Mouse (Mus musculus): ENCODE measurements at regions not wholly inside any gene's neighbourhood (a gene's known extent, or its start where the extent isn't known, plus 50 kb on each side); places are given as distances from the start of the nearest gene placed in this dataset.
A peak's percentile ranks its signal among the peaks of the same experiment; 100 is the strongest.

DNA sequence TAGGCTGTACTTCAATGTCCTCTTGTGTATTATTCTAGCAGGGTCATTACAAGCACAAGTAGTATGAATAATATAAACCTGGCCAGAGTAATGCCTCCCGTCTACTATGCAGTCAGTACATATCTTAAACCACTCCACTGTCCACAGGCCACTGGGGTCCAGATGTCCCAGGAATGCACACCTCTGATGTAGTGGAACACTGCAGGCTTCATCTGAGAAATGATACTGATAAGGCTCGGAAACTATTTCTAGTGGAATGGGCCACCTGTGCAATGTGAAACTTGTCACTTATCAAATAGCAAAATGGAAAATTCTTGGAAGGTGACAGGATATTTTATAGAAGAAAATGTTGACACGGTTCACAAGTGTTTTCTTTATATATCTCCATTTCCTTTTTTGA lies 477.6 kb upstream of the Gm9747 start:
- peak; percentile 63; the same call in 1 of the 2 replicates for ATAC-seq (ENCODE audit: extremely low read depth, insufficient number of reproducible peaks, low FRiP score, low TSS enrichment)
- Histone ChIP-seq H3K9me3 (no peaks in the 10 kb centered on the region), H3K9ac (no peak overlapping the region), H3K27ac (replicated peaks) (peak overlapping the region; percentile 55), H3K4me3 (no peak overlapping the region), H3K4me2 (no peak overlapping the region), H3K4me1 (peaks cover 12% of the 10 kb centered on the region; the same call in 1 of the 2 replicates), H3K36me3 (no peaks in the 10 kb centered on the region), H3K27me3 (replicated peaks) (no peaks in the 10 kb centered on the region)
- 16% methylated on average over 3 of the region's 3 CpGs for WGBS

GRCm38 (mm10) chr1:81755694-81756093 lies 477.2 kb upstream of the Gm9747 start:
- no peak overlapping the region for H3K9ac ChIP-seq
- no peak overlapping the region for H3K4me2 ChIP-seq
- H3K36me3 ChIP-seq = no peaks in the 10 kb centered on the region
- H3K27ac ChIP-seq (replicated peaks) = peak overlapping the region; percentile 55
- no peaks in the 10 kb centered on the region for H3K27me3 ChIP-seq (replicated peaks)
- no peaks in the 10 kb centered on the region for H3K9me3 ChIP-seq
- ATAC-seq (ENCODE audit: extremely low read depth, insufficient number of reproducible peaks, low FRiP score, low TSS enrichment) = no peak
- WGBS = 37% methylated on average over 2 of the region's 2 CpGs
- peaks cover 12% of the 10 kb centered on the region; the same call in 1 of the 2 replicates for H3K4me1 ChIP-seq
- H3K4me3 ChIP-seq = no peak overlapping the region

DNA sequence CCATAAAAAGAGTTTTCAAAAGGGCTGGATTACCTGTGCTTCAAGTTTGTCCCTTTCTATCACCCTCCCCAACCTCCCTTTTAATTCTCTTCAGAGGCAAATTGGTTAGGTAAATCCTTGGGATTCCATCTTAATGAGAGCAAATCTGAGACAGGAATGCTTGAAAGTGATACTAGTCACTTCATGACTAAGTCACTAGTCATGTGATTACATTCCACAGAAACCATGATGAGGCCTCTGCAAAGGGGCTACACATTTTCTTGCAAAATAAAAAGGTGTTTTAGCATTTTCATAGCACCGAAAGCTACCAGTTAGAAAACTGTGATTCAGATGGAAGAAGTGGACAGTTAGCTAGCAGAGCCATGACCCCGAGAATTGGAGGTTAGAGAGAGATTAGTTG lies 473.0 kb upstream of the Gm9747 start:
- 77% methylated on average over 2 of the region's 2 CpGs for WGBS
- no peak overlapping the region for H3K27ac ChIP-seq (replicated peaks)
- ATAC-seq (ENCODE audit: extremely low read depth, insufficient number of reproducible peaks, low FRiP score, low TSS enrichment) = no peak
- H3K36me3 ChIP-seq = no peaks in the 10 kb centered on the region
- no peak overlapping the region for H3K4me3 ChIP-seq
- no peak overlapping the region for H3K4me2 ChIP-seq
- H3K27me3 ChIP-seq (replicated peaks) = no peaks in the 10 kb centered on the region
- H3K9me3 ChIP-seq = no peaks in the 10 kb centered on the region
- H3K9ac ChIP-seq = no peak overlapping the region
- H3K4me1 ChIP-seq = peaks cover 11% of the 10 kb centered on the region; the same call in 1 of the 2 replicates

DNA sequence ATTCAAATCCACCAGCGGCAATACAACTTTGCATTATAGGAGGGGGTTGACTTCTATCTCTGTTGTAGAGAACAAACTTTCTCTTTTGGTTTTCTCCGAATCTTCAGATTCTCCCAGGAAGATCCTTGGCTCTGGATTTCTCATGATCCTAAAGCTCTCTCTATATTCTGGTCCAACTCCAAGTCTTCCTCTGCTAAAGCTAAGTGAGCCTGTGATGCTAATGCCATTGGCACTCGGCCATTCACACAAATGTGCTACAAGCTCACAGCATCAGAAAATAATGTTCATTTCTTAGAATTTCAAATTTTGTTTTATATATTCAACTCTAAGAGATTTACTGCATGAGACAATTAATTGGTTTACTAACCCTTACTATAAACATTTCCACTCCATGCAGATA lies 461.2 kb upstream of the Gm9747 start:
- Histone ChIP-seq H3K27me3 (replicated peaks) (no peaks in the 10 kb centered on the region), H3K9me3 (no peaks in the 10 kb centered on the region), H3K4me3 (no peak overlapping the region), H3K4me2 (no peak overlapping the region), H3K9ac (no peak overlapping the region), H3K27ac (replicated peaks) (no peak overlapping the region), H3K36me3 (no peaks in the 10 kb centered on the region), H3K4me1 (no peaks in the 10 kb centered on the region)
- 80% methylated on average over 3 of the region's 3 CpGs for WGBS
- ATAC-seq (ENCODE audit: extremely low read depth, insufficient number of reproducible peaks, low FRiP score, low TSS enrichment) = no peak

DNA sequence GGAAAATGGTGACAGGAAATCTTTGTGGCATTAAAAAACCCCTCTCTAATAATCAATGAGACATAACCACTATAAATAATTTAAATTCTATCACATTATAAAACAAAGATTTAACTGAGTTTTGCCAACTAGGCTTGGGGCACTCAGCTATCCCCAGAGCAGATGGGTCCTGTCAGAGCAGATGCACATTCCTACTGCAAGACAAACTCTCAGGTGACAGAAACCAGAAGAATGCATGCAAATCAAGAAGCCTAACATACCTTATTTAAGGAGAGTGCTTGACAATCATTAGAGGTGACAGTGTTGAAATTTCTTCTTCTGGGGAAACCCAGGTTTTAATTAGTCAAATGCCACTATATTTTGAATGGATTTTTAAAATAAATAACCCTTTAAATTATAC lies 452.3 kb upstream of the Gm9747 start:
- no peak for ATAC-seq (ENCODE audit: extremely low read depth, insufficient number of reproducible peaks, low FRiP score, low TSS enrichment)
- H3K4me2 ChIP-seq = no peak overlapping the region

GRCm38 (mm10) chr1:81784305-81784704 lies 448.6 kb upstream of the Gm9747 start:
- ATAC-seq (ENCODE audit: extremely low read depth, insufficient number of reproducible peaks, low FRiP score, low TSS enrichment) = no peak
- 60% methylated on average over 1 of the region's 1 CpGs for WGBS
- H3K36me3 ChIP-seq = no peaks in the 10 kb centered on the region
- no peak overlapping the region for H3K27ac ChIP-seq (replicated peaks)
- no peaks in the 10 kb centered on the region for H3K9me3 ChIP-seq
- no peak overlapping the region for H3K9ac ChIP-seq
- H3K27me3 ChIP-seq (replicated peaks) = no peaks in the 10 kb centered on the region
- H3K4me3 ChIP-seq = no peak overlapping the region
- no peak overlapping the region for H3K4me2 ChIP-seq
- H3K4me1 ChIP-seq = no peaks in the 10 kb centered on the region

More for the DNA sequence above, 452.3 kb upstream of the Gm9747 start:
- H3K27me3 ChIP-seq (replicated peaks) = no peaks in the 10 kb centered on the region
- H3K4me1 ChIP-seq = no peaks in the 10 kb centered on the region
- no peaks in the 10 kb centered on the region for H3K36me3 ChIP-seq
- no peak overlapping the region for H3K27ac ChIP-seq (replicated peaks)
- H3K9ac ChIP-seq = no peak overlapping the region
- H3K4me3 ChIP-seq = no peak overlapping the region
- no peaks in the 10 kb centered on the region for H3K9me3 ChIP-seq

GRCm38 (mm10) chr1:81794771-81795170 lies 438.1 kb upstream of the Gm9747 start:
- Histone ChIP-seq H3K4me1 (0 out of 2 replicates have a peak, but pooled peaks cover 6% of the 10 kb centered on the region), H3K27ac (replicated peaks) (no peak overlapping the region), H3K4me2 (no peak overlapping the region), H3K9ac (no peak overlapping the region), H3K4me3 (no peak overlapping the region), H3K36me3 (no peaks in the 10 kb centered on the region), H3K27me3 (replicated peaks) (no peaks in the 10 kb centered on the region), H3K9me3 (no peaks in the 10 kb centered on the region)
- 58% methylated on average over 2 of the region's 2 CpGs for WGBS
- ATAC-seq (ENCODE audit: extremely low read depth, insufficient number of reproducible peaks, low FRiP score, low TSS enrichment) = no peak

- no peak overlapping the region for H3K9ac ChIP-seq
- H3K36me3 ChIP-seq = no peaks in the 10 kb centered on the region
- no peak overlapping the region for H3K4me3 ChIP-seq
- no peaks in the 10 kb centered on the region for H3K9me3 ChIP-seq
- no peak overlapping the region for H3K27ac ChIP-seq (replicated peaks)
- ATAC-seq (ENCODE audit: extremely low read depth, insufficient number of reproducible peaks, low FRiP score, low TSS enrichment) = no peak
- WGBS = 71% methylated on average over 1 of the region's 1 CpGs
- H3K4me1 ChIP-seq = 0 out of 2 replicates have a peak, but pooled peaks cover 6% of the 10 kb centered on the region
- no peaks in the 10 kb centered on the region for H3K27me3 ChIP-seq (replicated peaks)
- H3K4me2 ChIP-seq = no peak overlapping the region
Measured at GRCm38 (mm10) chr1:81795399-81795798, 437.5 kb upstream of the Gm9747 start.

DNA sequence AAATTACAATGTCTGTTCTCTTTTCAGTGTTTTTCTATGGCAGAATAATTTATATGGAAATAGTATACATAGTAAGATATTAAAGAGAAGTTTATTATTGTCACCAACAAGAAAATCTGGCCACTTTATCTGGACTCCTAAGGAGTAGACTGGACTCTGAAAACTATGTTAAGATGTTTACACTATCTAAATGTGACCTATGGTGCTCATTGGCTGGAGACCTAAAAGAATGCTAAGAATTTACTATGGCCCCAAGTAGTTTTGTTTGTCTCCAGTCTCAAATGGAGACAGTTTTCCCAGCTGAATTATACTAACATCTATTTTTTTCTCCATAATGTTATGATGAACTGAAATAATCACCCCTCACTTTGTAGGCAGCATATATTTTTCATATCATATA lies 421.3 kb upstream of the Gm9747 start:
- no peaks in the 10 kb centered on the region for H3K27me3 ChIP-seq (replicated peaks)
- no peak overlapping the region for H3K27ac ChIP-seq (replicated peaks)
- no peaks in the 10 kb centered on the region for H3K4me1 ChIP-seq
- H3K9me3 ChIP-seq = no peaks in the 10 kb centered on the region
- H3K4me2 ChIP-seq = no peak overlapping the region
- H3K36me3 ChIP-seq = no peaks in the 10 kb centered on the region
- H3K4me3 ChIP-seq = no peak overlapping the region
- ATAC-seq (ENCODE audit: extremely low read depth, insufficient number of reproducible peaks, low FRiP score, low TSS enrichment) = no peak
- no peak overlapping the region for H3K9ac ChIP-seq

GRCm38 (mm10) chr1:81818884-81819283 lies 414.0 kb upstream of the Gm9747 start:
- ATAC-seq (ENCODE audit: extremely low read depth, insufficient number of reproducible peaks, low FRiP score, low TSS enrichment) = no peak
- Histone ChIP-seq H3K4me1 (no peaks in the 10 kb centered on the region), H3K27me3 (replicated peaks) (no peaks in the 10 kb centered on the region), H3K4me2 (no peak overlapping the region), H3K4me3 (no peak overlapping the region), H3K9me3 (no peaks in the 10 kb centered on the region), H3K27ac (replicated peaks) (no peak overlapping the region), H3K9ac (no peak overlapping the region), H3K36me3 (no peaks in the 10 kb centered on the region)

- no peak overlapping the region for H3K9ac ChIP-seq
- H3K27me3 ChIP-seq (replicated peaks) = no peaks in the 10 kb centered on the region
- 70% methylated on average over 3 of the region's 3 CpGs for WGBS
- H3K27ac ChIP-seq (replicated peaks) = no peak overlapping the region
- H3K36me3 ChIP-seq = no peaks in the 10 kb centered on the region
- no peak overlapping the region for H3K4me3 ChIP-seq
- no peaks in the 10 kb centered on the region for H3K4me1 ChIP-seq
- ATAC-seq (ENCODE audit: extremely low read depth, insufficient number of reproducible peaks, low FRiP score, low TSS enrichment) = no peak
- no peaks in the 10 kb centered on the region for H3K9me3 ChIP-seq
- H3K4me2 ChIP-seq = no peak overlapping the region
Measured at GRCm38 (mm10) chr1:81841966-81842365, 390.9 kb upstream of the Gm9747 start.

DNA sequence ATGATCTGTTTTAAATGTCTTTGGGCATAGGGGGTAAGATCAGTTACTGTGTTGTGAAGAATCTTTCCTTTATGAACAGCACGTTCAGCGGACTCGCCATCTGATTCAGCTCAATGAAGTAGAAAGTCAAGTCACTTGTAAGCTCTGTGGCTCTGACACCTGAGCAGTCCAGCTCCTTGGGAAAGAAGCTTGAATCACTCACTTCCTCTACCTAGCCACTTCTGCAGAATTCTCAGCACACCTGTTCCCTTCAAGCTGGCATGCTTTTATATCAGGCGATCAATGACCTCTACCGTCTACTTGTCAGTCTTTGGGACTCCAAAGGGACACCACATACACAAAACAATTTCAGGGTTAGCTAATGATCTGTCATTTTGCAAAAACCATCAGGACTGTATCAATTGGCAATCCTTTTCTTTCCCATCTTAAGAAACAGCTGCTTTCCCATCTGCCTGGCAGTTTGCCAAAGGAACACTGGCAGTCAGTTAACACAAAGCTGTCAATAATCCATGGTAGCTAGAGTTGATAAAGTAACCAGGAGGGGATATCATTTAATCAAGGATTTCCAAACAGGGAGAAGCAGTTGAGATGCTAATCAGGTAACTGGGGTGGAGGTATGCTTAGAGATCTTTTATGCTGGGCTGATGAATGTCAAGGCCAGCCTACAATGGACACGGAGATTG lies 382.3 kb upstream of the Gm9747 start:
- WGBS = 82% methylated on average over 6 of the region's 6 CpGs
- Histone ChIP-seq H3K27ac (replicated peaks) (no peak overlapping the region), H3K4me2 (no peak overlapping the region), H3K9me3 (no peaks in the 10 kb centered on the region), H3K4me1 (peaks cover 7% of the 10 kb centered on the region), H3K27me3 (replicated peaks) (no peaks in the 10 kb centered on the region), H3K36me3 (no peaks in the 10 kb centered on the region), H3K4me3 (no peak overlapping the region), H3K9ac (no peak overlapping the region)
- no peak for ATAC-seq (ENCODE audit: extremely low read depth, insufficient number of reproducible peaks, low FRiP score, low TSS enrichment)

Data from heart, embryonic 13.5 days (tissue).